Mouse (Mus musculus): ENCODE results near the gene Gm44973. TPM values are rescaled to one million over a fixed set of nuclear protein-coding genes. Genes with fewer than 3 reads are reported as not detected.

The Gm44973 gene
- polyA plus RNA-seq, 1 experiment from 2014 or later: 3.3 TPM

GRCm38 (mm10) chr7:5060239-5060731 is 45.0 kb downstream of the Gm44973 start:
- peaks cover 21% of the 10 kb centered on the region for H3K4me1 ChIP-seq (replicated peaks; ENCODE audit: control insufficient read depth, insufficient read depth, low read length)
- no peak for ATAC-seq (replicated peaks; ENCODE audit: low FRiP score)
- peak overlapping the region; percentile 100 for H3K4me2 ChIP-seq

GRCm38 (mm10) chr7:5060944-5061773 is 45.9 kb downstream of the Gm44973 start:
- peaks cover 5% of the 10 kb centered on the region for H3K36me3 ChIP-seq (ENCODE audit: control insufficient read depth, insufficient read depth, low read length)
- H3K27me3 ChIP-seq (replicated peaks; ENCODE audit: control insufficient read depth, insufficient read depth, low read length): peaks cover 29% of the 10 kb centered on the region
- peak overlapping the region; percentile 98 for H3K9ac ChIP-seq (ENCODE audit: low read depth, low read length)
- H3K27ac ChIP-seq (ENCODE audit: low read depth, low read length): peak overlapping the region; percentile 98
- WGBS: 1% methylated on average over 60 of the region's 60 CpGs
- ATAC-seq (replicated peaks; ENCODE audit: low FRiP score) (peak; percentile 86), DNase-seq (ENCODE audit: low spot score) (peak; percentile 92)
- no peaks in the 10 kb centered on the region for H3K9me3 ChIP-seq (ENCODE audit: control insufficient read depth, low read length)
- peak overlapping the region; percentile 100 for H3K4me2 ChIP-seq
- peaks cover 29% of the 10 kb centered on the region for H3K4me1 ChIP-seq (replicated peaks; ENCODE audit: control insufficient read depth, insufficient read depth, low read length)
- H3K4me3 ChIP-seq (ENCODE audit: low read depth, low read length): peak overlapping the region; percentile 80

More at GRCm38 (mm10) chr7:5060239-5060731, 45.0 kb downstream of the Gm44973 start:
- H3K9me3 ChIP-seq (ENCODE audit: control insufficient read depth, low read length): no peaks in the 10 kb centered on the region
- H3K27me3 ChIP-seq (replicated peaks; ENCODE audit: control insufficient read depth, insufficient read depth, low read length): peaks cover 37% of the 10 kb centered on the region
- peak; percentile 69 for DNase-seq (ENCODE audit: low spot score)
- H3K36me3 ChIP-seq (ENCODE audit: control insufficient read depth, insufficient read depth, low read length): no peaks in the 10 kb centered on the region
- WGBS: 4% methylated on average over 27 of the region's 27 CpGs
- H3K27ac ChIP-seq (ENCODE audit: low read depth, low read length): peak overlapping the region; percentile 98
- peak overlapping the region; percentile 98 for H3K9ac ChIP-seq (ENCODE audit: low read depth, low read length)
- peak overlapping the region; percentile 80 for H3K4me3 ChIP-seq (ENCODE audit: low read depth, low read length)

GRCm38 (mm10) chr7:5061774-5062359 is 46.6 kb downstream of the Gm44973 start, which contains the start of gene U2af2:
Gene U2af2, plus strand, starts transcription at chr7:5062143.
- under 1% methylated on average over 59 of the region's 65 CpGs for WGBS
- H3K4me3 ChIP-seq (ENCODE audit: low read depth, low read length): peak within 1 kb of the TSS; percentile 80
- peaks cover 36% of the 10 kb centered on the region for H3K4me1 ChIP-seq (replicated peaks; ENCODE audit: control insufficient read depth, insufficient read depth, low read length)

GRCm38 (mm10) chr7:5062360-5063001 is 47.2 kb downstream of the Gm44973 start:
- Histone ChIP-seq H3K4me3 (ENCODE audit: low read depth, low read length) (peak overlapping the region; percentile 80), H3K9me3 (ENCODE audit: control insufficient read depth, low read length) (no peaks in the 10 kb centered on the region), H3K27me3 (replicated peaks; ENCODE audit: control insufficient read depth, insufficient read depth, low read length) (peaks cover 15% of the 10 kb centered on the region), H3K4me2 (peak overlapping the region; percentile 100), H3K9ac (ENCODE audit: low read depth, low read length) (peak overlapping the region; percentile 98), H3K4me1 (replicated peaks; ENCODE audit: control insufficient read depth, insufficient read depth, low read length) (peaks cover 37% of the 10 kb centered on the region), H3K27ac (ENCODE audit: low read depth, low read length) (peak overlapping the region; percentile 98), H3K36me3 (ENCODE audit: control insufficient read depth, insufficient read depth, low read length) (peaks cover 18% of the 10 kb centered on the region)
- peak; percentile 67 for ATAC-seq (replicated peaks; ENCODE audit: low FRiP score)
- WGBS: under 1% methylated on average over 48 of the region's 51 CpGs
- peak; percentile 78 for DNase-seq (ENCODE audit: low spot score)

More at GRCm38 (mm10) chr7:5061774-5062359, 46.6 kb downstream of the Gm44973 start, which contains the start of gene U2af2:
- Histone ChIP-seq H3K4me2 (peak within 1 kb of the TSS; percentile 100), H3K36me3 (ENCODE audit: control insufficient read depth, insufficient read depth, low read length) (peaks cover 12% of the 10 kb centered on the region), H3K9ac (ENCODE audit: low read depth, low read length) (peak within 1 kb of the TSS; percentile 98), H3K9me3 (ENCODE audit: control insufficient read depth, low read length) (no peaks in the 10 kb centered on the region), H3K27me3 (replicated peaks; ENCODE audit: control insufficient read depth, insufficient read depth, low read length) (peaks cover 22% of the 10 kb centered on the region), H3K27ac (ENCODE audit: low read depth, low read length) (peak within 1 kb of the TSS; percentile 98)
- ATAC-seq (replicated peaks; ENCODE audit: low FRiP score): peak; percentile 79
- peak; percentile 92 for DNase-seq (ENCODE audit: low spot score)

- H3K4me1 ChIP-seq (replicated peaks; ENCODE audit: control insufficient read depth, insufficient read depth, low read length): peaks cover 33% of the 10 kb centered on the region
- no peak for ATAC-seq (replicated peaks; ENCODE audit: low FRiP score)
- DNase-seq (ENCODE audit: low spot score): no peak
- no peak overlapping the region for H3K9ac ChIP-seq (ENCODE audit: low read depth, low read length)
- peaks cover 42% of the 10 kb centered on the region for H3K36me3 ChIP-seq (ENCODE audit: control insufficient read depth, insufficient read depth, low read length)
- no peak overlapping the region for H3K4me3 ChIP-seq (ENCODE audit: low read depth, low read length)
- H3K27ac ChIP-seq (ENCODE audit: low read depth, low read length): no peak overlapping the region
- peak overlapping the region; percentile 100 for H3K4me2 ChIP-seq
- H3K27me3 ChIP-seq (replicated peaks; ENCODE audit: control insufficient read depth, insufficient read depth, low read length): no peaks in the 10 kb centered on the region
- no peaks in the 10 kb centered on the region for H3K9me3 ChIP-seq (ENCODE audit: control insufficient read depth, low read length)
- WGBS: 88% methylated on average over 6 of the region's 6 CpGs
Measured at GRCm38 (mm10) chr7:5064886-5065285, 49.6 kb downstream of the Gm44973 start.

GRCm38 (mm10) chr7:5073586-5073985 is 58.3 kb downstream of the Gm44973 start:
- peaks cover 85% of the 10 kb centered on the region for H3K36me3 ChIP-seq (ENCODE audit: control insufficient read depth, insufficient read depth, low read length)
- H3K4me2 ChIP-seq: peak overlapping the region; percentile 33; the same call in 1 of the 2 replicates
- H3K4me1 ChIP-seq (replicated peaks; ENCODE audit: control insufficient read depth, insufficient read depth, low read length): peaks cover 33% of the 10 kb centered on the region
- no peaks in the 10 kb centered on the region for H3K9me3 ChIP-seq (ENCODE audit: control insufficient read depth, low read length)
- DNase-seq (ENCODE audit: low spot score) (no peak), ATAC-seq (replicated peaks; ENCODE audit: low FRiP score) (peak; percentile 71)
- no peak overlapping the region for H3K9ac ChIP-seq (ENCODE audit: low read depth, low read length)
- 53% methylated on average over 1 of the region's 1 CpGs for WGBS
- H3K27me3 ChIP-seq (replicated peaks; ENCODE audit: control insufficient read depth, insufficient read depth, low read length): no peaks in the 10 kb centered on the region
- H3K27ac ChIP-seq (ENCODE audit: low read depth, low read length): peak overlapping the region; percentile 76
- no peak overlapping the region for H3K4me3 ChIP-seq (ENCODE audit: low read depth, low read length)

GRCm38 (mm10) chr7:5074984-5075383 is 59.7 kb downstream of the Gm44973 start:
- ATAC-seq (replicated peaks; ENCODE audit: low FRiP score): no peak
- H3K27ac ChIP-seq (ENCODE audit: low read depth, low read length): no peak overlapping the region

GRCm38 (mm10) chr7:5076931-5077330 is 61.6 kb downstream of the Gm44973 start:
- peaks cover 32% of the 10 kb centered on the region for H3K4me1 ChIP-seq (replicated peaks; ENCODE audit: control insufficient read depth, insufficient read depth, low read length)
- no peak overlapping the region for H3K9ac ChIP-seq (ENCODE audit: low read depth, low read length)
- WGBS: 71% methylated on average over 2 of the region's 2 CpGs
- H3K36me3 ChIP-seq (ENCODE audit: control insufficient read depth, insufficient read depth, low read length): peaks cover 56% of the 10 kb centered on the region
- H3K4me2 ChIP-seq: no peak overlapping the region; the same call in 1 of the 2 replicates
- ATAC-seq (replicated peaks; ENCODE audit: low FRiP score): peak; percentile 21; the same call in 1 of the 2 replicates
- H3K4me3 ChIP-seq (ENCODE audit: low read depth, low read length): no peak overlapping the region
- DNase-seq (ENCODE audit: low spot score): no peak
- H3K9me3 ChIP-seq (ENCODE audit: control insufficient read depth, low read length): no peaks in the 10 kb centered on the region
- peak overlapping the region; percentile 70 for H3K27ac ChIP-seq (ENCODE audit: low read depth, low read length)
- H3K27me3 ChIP-seq (replicated peaks; ENCODE audit: control insufficient read depth, insufficient read depth, low read length): no peaks in the 10 kb centered on the region

More at GRCm38 (mm10) chr7:5074984-5075383, 59.7 kb downstream of the Gm44973 start:
- Histone ChIP-seq H3K36me3 (ENCODE audit: control insufficient read depth, insufficient read depth, low read length) (peaks cover 76% of the 10 kb centered on the region), H3K4me2 (no peak overlapping the region), H3K4me3 (ENCODE audit: low read depth, low read length) (no peak overlapping the region), H3K9ac (ENCODE audit: low read depth, low read length) (no peak overlapping the region), H3K27me3 (replicated peaks; ENCODE audit: control insufficient read depth, insufficient read depth, low read length) (no peaks in the 10 kb centered on the region), H3K9me3 (ENCODE audit: control insufficient read depth, low read length) (no peaks in the 10 kb centered on the region), H3K4me1 (replicated peaks; ENCODE audit: control insufficient read depth, insufficient read depth, low read length) (peaks cover 33% of the 10 kb centered on the region)
- 95% methylated on average over 5 of the region's 5 CpGs for WGBS
- no peak for DNase-seq (ENCODE audit: low spot score)

Data from liver, embryonic 11.5 days (tissue).